Mouse (Mus musculus): ENCODE measurements around the gene Senp8. TPM values are rescaled to one million over a fixed set of nuclear protein-coding genes. Genes with fewer than 3 reads are reported as not detected.

Senp8 gene
- total and polyA plus RNA-seq, 2 experiments from 2014 or later = 3.2 to 4.7 TPM

- H3K9ac ChIP-seq = no peak overlapping the region
- no peak overlapping the region for H3K27ac ChIP-seq (ENCODE audit: low read depth, low read length)
- no peaks in the 10 kb centered on the region for H3K27me3 ChIP-seq (ENCODE audit: insufficient read depth, low read length)
- no peak for ATAC-seq
- no peak for DNase-seq
- H3K36me3 ChIP-seq (ENCODE audit: insufficient read depth) = no peaks in the 10 kb centered on the region
- H3K4me1 ChIP-seq (ENCODE audit: insufficient read depth) = peaks cover 12% of the 10 kb centered on the region; the same call in 1 of the 2 replicates
- no peak overlapping the region for H3K4me2 ChIP-seq (ENCODE audit: low read depth)
- H3K4me3 ChIP-seq (ENCODE audit: low read depth, low read length) = no peak overlapping the region
- WGBS = 43% methylated on average over 3 of the region's 3 CpGs
- TF ChIP-seq CTCF (IDR thresholded peaks at IDR 0.05; ENCODE audit: low read depth) = no peak
- no peaks in the 10 kb centered on the region for H3K9me3 ChIP-seq (ENCODE audit: low read length)
Measured at GRCm38 (mm10) chr9:59695451-59695813, 55.1 kb downstream of the Senp8 start.

- Histone ChIP-seq H3K36me3 (ENCODE audit: insufficient read depth) (no peaks in the 10 kb centered on the region), H3K4me1 (ENCODE audit: insufficient read depth) (peaks cover 12% of the 10 kb centered on the region; the same call in 1 of the 2 replicates), H3K9ac (no peak overlapping the region), H3K9me3 (ENCODE audit: low read length) (no peaks in the 10 kb centered on the region), H3K4me3 (ENCODE audit: low read depth, low read length) (no peak overlapping the region), H3K4me2 (ENCODE audit: low read depth) (no peak overlapping the region), H3K27ac (ENCODE audit: low read depth, low read length) (no peak overlapping the region), H3K27me3 (ENCODE audit: insufficient read depth, low read length) (no peaks in the 10 kb centered on the region)
- 66% methylated on average over 16 of the region's 16 CpGs for WGBS
- TF ChIP-seq CTCF (IDR thresholded peaks at IDR 0.05; ENCODE audit: low read depth) = no peak
- ATAC-seq = no peak
- DNase-seq = no peak
Measured at GRCm38 (mm10) chr9:59694571-59695450, 55.7 kb downstream of the Senp8 start.

- Histone ChIP-seq H3K27ac (ENCODE audit: low read depth, low read length) (peak overlapping the region; percentile 64), H3K27me3 (ENCODE audit: insufficient read depth, low read length) (no peaks in the 10 kb centered on the region), H3K9ac (peak overlapping the region; percentile 41), H3K4me1 (ENCODE audit: insufficient read depth) (peaks cover 12% of the 10 kb centered on the region; the same call in 1 of the 2 replicates), H3K4me2 (ENCODE audit: low read depth) (peak overlapping the region; percentile 61), H3K36me3 (ENCODE audit: insufficient read depth) (no peaks in the 10 kb centered on the region), H3K9me3 (ENCODE audit: low read length) (no peaks in the 10 kb centered on the region), H3K4me3 (ENCODE audit: low read depth, low read length) (peak overlapping the region; percentile 32)
- 18% methylated on average over 9 of the region's 9 CpGs for WGBS
- peak; percentile 65 for ATAC-seq
- DNase-seq = peak; percentile 56
- TF ChIP-seq CTCF (IDR thresholded peaks at IDR 0.05; ENCODE audit: low read depth) = no peak
Measured at GRCm38 (mm10) chr9:59692145-59692544, 58.4 kb downstream of the Senp8 start.

DNA sequence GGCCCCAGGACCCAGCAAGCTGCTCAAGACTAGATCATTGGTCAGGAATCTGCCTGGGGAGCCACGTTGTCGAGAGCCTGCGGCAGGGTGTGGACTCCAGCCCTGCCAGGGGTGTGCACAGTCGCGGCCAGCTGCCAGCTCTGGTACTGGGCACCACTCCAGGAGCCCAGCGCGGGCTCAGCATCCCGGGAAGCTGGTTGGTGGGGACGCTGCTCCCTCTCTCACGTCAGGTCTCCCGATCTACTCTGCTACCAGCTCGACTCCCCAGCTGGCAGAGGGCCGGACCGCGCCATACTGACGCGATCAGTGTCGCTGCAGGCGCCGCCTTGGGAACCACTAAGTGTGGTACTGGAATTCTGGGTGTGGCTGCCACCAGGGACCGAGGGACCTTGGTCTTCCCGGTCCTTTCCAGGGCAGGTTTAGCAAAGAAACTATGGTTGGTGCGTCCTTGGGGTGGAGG is 58.8 kb downstream of the Senp8 start:
- Histone ChIP-seq H3K4me3 (ENCODE audit: low read depth, low read length) (peak overlapping the region; percentile 32), H3K36me3 (ENCODE audit: insufficient read depth) (no peaks in the 10 kb centered on the region), H3K27me3 (ENCODE audit: insufficient read depth, low read length) (no peaks in the 10 kb centered on the region), H3K27ac (ENCODE audit: low read depth, low read length) (peak overlapping the region; percentile 64), H3K9me3 (ENCODE audit: low read length) (no peaks in the 10 kb centered on the region), H3K4me2 (ENCODE audit: low read depth) (peak overlapping the region; percentile 61), H3K9ac (peak overlapping the region; percentile 41), H3K4me1 (ENCODE audit: insufficient read depth) (peaks cover 12% of the 10 kb centered on the region; the same call in 1 of the 2 replicates)
- TF ChIP-seq CTCF (IDR thresholded peaks at IDR 0.05; ENCODE audit: low read depth) = no peak
- peak; percentile 91 for DNase-seq
- 3% methylated on average over 23 of the region's 23 CpGs for WGBS
- peak; percentile 96 for ATAC-seq

GRCm38 (mm10) chr9:59687416-59688046 is 63.0 kb downstream of the Senp8 start:
- no peak overlapping the region for H3K9ac ChIP-seq
- no peak for TF ChIP-seq CTCF (IDR thresholded peaks at IDR 0.05; ENCODE audit: low read depth)
- H3K27me3 ChIP-seq (ENCODE audit: insufficient read depth, low read length) = no peaks in the 10 kb centered on the region
- no peaks in the 10 kb centered on the region for H3K36me3 ChIP-seq (ENCODE audit: insufficient read depth)
- H3K9me3 ChIP-seq (ENCODE audit: low read length) = no peaks in the 10 kb centered on the region
- DNase-seq (no peak), ATAC-seq (no peak)
- H3K4me3 ChIP-seq (ENCODE audit: low read depth, low read length) = no peak overlapping the region
- no peak overlapping the region for H3K27ac ChIP-seq (ENCODE audit: low read depth, low read length)
- H3K4me1 ChIP-seq (ENCODE audit: insufficient read depth) = peaks cover 11% of the 10 kb centered on the region; the same call in 1 of the 2 replicates
- WGBS = 42% methylated on average over 6 of the region's 6 CpGs
- no peak overlapping the region for H3K4me2 ChIP-seq (ENCODE audit: low read depth)

Other genes starting within 250 kb of the Senp8 start
- gene Hexa, start 211.2 kb downstream of the Senp8 start, total RNA-seq (2014; rRNA removed) = 48.1 and 50.7 TPM in 2 replicates
- gene Hexa, start 211.2 kb downstream of the Senp8 start, polyA plus RNA-seq (2015; fragmentation: Nextera tagmentation; extraction: Ambion mirVana) = 46.3 and 49.9 TPM in 2 replicates
- gene Tmem202, start 210.9 kb downstream of the Senp8 start, total RNA-seq (2014; rRNA removed) = 0.38 and 1.8 TPM in 2 replicates
- 1.2 TPM in 2 replicates for gene Tmem202, start 210.9 kb downstream of the Senp8 start, polyA plus RNA-seq (2015; fragmentation: Nextera tagmentation; extraction: Ambion mirVana)
- 53.8 and 97.6 TPM in 2 replicates for gene Celf6, start 172.8 kb downstream of the Senp8 start, total RNA-seq (2014; rRNA removed)
- 19.3 and 41.7 TPM in 2 replicates for gene Celf6, start 172.8 kb downstream of the Senp8 start, polyA plus RNA-seq (2015; fragmentation: Nextera tagmentation; extraction: Ambion mirVana)
- gene Parp6, start 133.4 kb downstream of the Senp8 start, total RNA-seq (2014; rRNA removed) = 133 and 137 TPM in 2 replicates
- 181 and 195 TPM in 2 replicates for gene Parp6, start 133.4 kb downstream of the Senp8 start, polyA plus RNA-seq (2015; fragmentation: Nextera tagmentation; extraction: Ambion mirVana)
- gene Pkm, start 94.3 kb downstream of the Senp8 start, total RNA-seq (2014; rRNA removed) = 677 and 762 TPM in 2 replicates
- gene Pkm, start 94.3 kb downstream of the Senp8 start, polyA plus RNA-seq (2015; fragmentation: Nextera tagmentation; extraction: Ambion mirVana) = 764 and 783 TPM in 2 replicates
- 5.7 and 8.6 TPM in 2 replicates for gene Gramd2, start 70.6 kb downstream of the Senp8 start, total RNA-seq (2014; rRNA removed)
- gene Gramd2, start 70.6 kb downstream of the Senp8 start, polyA plus RNA-seq (2015; fragmentation: Nextera tagmentation; extraction: Ambion mirVana) = 4.7 and 5.3 TPM in 2 replicates
- 56.6 and 59.9 TPM in 2 replicates for gene Myo9a, start 186 bp upstream of the Senp8 start, total RNA-seq (2014; rRNA removed)
- gene Myo9a, start 186 bp upstream of the Senp8 start, polyA plus RNA-seq (2015; fragmentation: Nextera tagmentation; extraction: Ambion mirVana) = 8.4 and 13.2 TPM in 2 replicates
- gene Nr2e3, start 209.9 kb upstream of the Senp8 start, total RNA-seq (2014; rRNA removed) = 0.14 TPM in 1 of 2 replicates, not detected in the other
- not detected in 2 replicates for gene Nr2e3, start 209.9 kb upstream of the Senp8 start, polyA plus RNA-seq (2015; fragmentation: Nextera tagmentation; extraction: Ambion mirVana)